Mouse (Mus musculus): ENCODE results near the gene Dcdc2a.

Dcdc2a gene

GRCm38 (mm10) chr13:25093776-25094175 lies 38.0 kb downstream of the Dcdc2a start:
- in situ Hi-C loops (cut with MboI; ENCODE audit: unreplicated experiment in 2 of 2) = no loop called here

- in situ Hi-C loops (cut with MboI; ENCODE audit: unreplicated experiment in 2 of 2) = no loop called here
These were observed 38.6 kb downstream of the Dcdc2a start for GRCm38 (mm10) chr13:25094381-25094780.

- in situ Hi-C loops (cut with MboI; ENCODE audit: unreplicated experiment in 2 of 2) = no loop called here
These were observed 41.5 kb downstream of the Dcdc2a start for GRCm38 (mm10) chr13:25097348-25097747.

DNA sequence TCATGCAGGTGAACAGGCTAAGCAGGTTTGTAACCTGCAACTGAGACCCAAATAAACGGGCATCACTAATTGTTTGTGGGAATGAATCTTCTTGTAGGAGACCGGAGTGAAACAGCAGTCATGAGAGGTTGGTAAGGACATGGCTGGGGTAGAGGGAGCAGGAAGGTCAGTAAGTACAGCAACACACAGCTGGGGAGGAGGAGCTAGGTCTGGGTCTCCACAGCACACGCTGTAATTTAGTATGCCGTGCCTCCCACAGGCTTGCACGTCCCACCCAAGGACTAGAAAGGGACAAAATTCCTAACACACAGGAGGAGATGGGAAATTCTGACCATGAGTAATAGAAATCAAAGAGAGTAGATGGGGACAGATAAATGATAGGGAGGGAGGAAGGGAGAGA lies 42.8 kb downstream of the Dcdc2a start:
- in situ Hi-C loops (cut with MboI; ENCODE audit: unreplicated experiment in 2 of 2) = no loop called here

DNA sequence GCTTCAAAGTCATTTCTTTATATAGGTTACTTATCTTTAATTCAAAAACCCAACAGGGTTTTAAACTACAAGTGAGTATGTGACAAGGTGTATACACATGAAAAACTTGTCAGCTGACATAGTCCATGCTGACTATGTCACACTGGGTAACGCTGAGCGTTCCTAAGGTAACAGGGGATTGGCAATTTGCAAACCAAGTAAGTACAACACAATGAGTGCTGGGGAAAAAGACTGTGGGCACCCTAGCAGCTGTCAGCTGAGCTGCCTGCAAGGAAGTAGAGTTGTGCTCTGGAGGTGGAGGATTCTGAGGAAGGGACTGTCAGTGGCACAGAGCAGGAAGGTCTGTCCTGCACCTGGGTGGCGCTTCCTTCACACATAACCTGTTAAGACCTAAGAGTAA lies 43.7 kb downstream of the Dcdc2a start:
- in situ Hi-C loops (cut with MboI; ENCODE audit: unreplicated experiment in 2 of 2) = no loop called here

DNA sequence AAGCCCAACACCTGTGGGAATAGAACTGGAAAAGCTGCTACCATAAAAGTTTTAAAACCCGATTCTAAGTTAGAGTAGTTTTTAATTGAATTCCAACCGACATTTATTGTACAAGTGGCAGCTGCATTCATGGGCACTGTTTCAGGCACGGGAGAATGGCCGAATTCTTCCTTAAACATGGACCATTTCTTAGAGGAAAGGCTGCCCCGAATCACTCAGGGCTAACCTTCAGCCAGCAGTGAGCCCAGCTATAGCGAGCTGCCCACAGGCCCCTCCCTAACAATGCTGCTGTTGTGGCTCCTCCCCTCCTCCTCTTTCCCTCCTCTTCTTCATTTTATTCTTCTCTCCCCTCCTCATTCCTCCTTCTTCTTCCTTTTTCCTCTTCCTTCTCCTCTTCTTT lies 44.8 kb downstream of the Dcdc2a start:
- in situ Hi-C loops (cut with MboI; ENCODE audit: unreplicated experiment in 2 of 2) = loop anchor here in 1 of 2 experiments (25.0 kb wide), 1 partner anchor 388 kb away; no protein-coding TSS in a partner anchor

DNA sequence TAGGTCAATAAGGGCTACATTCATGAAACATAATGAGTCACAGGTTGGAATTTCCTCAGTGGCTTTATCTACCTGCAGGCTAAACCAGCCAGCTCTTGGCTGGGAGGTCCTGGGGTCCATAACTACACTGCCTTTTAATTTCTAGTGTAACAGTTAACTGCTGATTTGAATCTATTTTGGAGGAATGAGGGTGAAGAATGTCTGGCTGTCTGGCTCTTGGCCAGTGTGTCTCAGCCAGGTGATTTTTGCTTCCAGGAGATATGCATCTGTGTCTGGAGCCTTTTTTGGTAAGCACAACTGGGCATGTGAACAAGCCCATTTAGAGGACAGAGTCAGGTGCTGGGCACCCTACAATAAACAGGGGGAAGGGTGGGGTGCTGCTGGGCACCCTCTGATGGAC lies 49.9 kb downstream of the Dcdc2a start:
- in situ Hi-C loops (cut with MboI; ENCODE audit: unreplicated experiment in 2 of 2) = loop anchor here in 1 of 2 experiments (25.0 kb wide), 1 partner anchor 393 kb away; no protein-coding TSS in a partner anchor

- in situ Hi-C loops (cut with MboI; ENCODE audit: unreplicated experiment in 2 of 2) = loop anchor here in 1 of 2 experiments (25.0 kb wide), 1 partner anchor 394 kb away; no protein-coding TSS in a partner anchor
These were observed 50.9 kb downstream of the Dcdc2a start for GRCm38 (mm10) chr13:25106740-25107139.

DNA sequence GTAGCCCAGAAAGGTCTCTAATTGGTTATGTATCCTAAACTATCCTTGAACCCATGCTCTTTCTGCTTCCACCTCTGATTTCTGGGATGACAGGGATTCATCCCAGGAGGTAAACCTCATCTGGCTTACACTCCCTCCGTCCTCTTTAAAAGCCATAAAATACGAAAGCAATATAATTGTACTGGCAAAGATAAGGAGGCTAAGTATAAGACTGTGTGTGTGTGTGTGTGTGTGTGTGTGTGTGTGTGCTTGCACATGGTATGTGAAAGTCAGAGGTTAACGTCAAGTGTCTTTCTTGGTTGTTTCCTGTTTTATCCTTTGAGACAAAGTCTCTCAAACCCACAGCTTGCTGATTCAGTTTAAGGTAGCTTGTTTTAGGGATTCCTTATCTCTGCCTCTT lies 52.5 kb downstream of the Dcdc2a start:
- in situ Hi-C loops (cut with MboI; ENCODE audit: unreplicated experiment in 2 of 2) = loop anchor here in 1 of 2 experiments (25.0 kb wide), 1 partner anchor 396 kb away; no protein-coding TSS in a partner anchor

GRCm38 (mm10) chr13:25110592-25111095 lies 54.8 kb downstream of the Dcdc2a start:
- in situ Hi-C loops (cut with MboI; ENCODE audit: unreplicated experiment in 2 of 2) = loop anchor here in 1 of 2 experiments (10.0 to 25.0 kb wide), 2 partner anchors 86 to 398 kb away; partner anchors contain the start of gene Mrs2

- in situ Hi-C loops (cut with MboI; ENCODE audit: unreplicated experiment in 2 of 2) = loop anchor here (5.0 to 25.0 kb wide), 3 partner anchors 91 to 403 kb away; partner anchors contain the start of gene Mrs2 (in 2 of the 2)
These were observed 59.7 kb downstream of the Dcdc2a start for GRCm38 (mm10) chr13:25115429-25115881.

- in situ Hi-C loops (cut with MboI; ENCODE audit: unreplicated experiment in 2 of 2) = loop anchor here (5.0 to 25.0 kb wide), 3 partner anchors 91 to 404 kb away; partner anchors contain the start of gene Mrs2 (in 2 of the 2)
These were observed 60.2 kb downstream of the Dcdc2a start for GRCm38 (mm10) chr13:25115971-25116370.

DNA sequence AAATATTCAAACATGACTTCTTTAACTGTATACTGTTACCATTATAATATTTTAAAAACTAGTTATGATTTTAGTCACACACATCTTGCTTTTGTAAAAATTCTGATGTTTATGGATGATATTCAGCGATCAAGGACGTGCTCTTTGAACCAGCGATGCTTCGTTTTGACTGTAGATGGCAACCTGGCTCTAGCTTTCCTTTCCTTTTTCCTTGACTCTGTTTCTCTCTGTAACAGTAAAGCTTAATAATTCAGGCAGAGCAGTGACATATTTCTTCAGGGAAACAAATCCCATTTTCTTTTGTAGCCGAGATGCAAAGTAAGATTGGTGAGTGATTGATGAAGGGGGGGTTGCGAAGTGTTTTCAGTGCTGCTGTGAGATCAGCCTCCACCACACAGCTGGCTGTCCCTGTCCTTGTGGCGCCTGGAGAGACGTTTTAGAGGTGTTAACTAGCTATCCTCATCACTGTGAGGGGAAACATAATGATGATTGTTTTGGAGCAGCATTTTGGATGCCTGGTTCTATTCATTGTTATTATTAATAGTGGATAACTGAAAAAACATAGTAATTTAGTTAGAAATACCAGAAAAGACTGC lies 67.0 kb downstream of the Dcdc2a start:
- in situ Hi-C loops (cut with MboI; ENCODE audit: unreplicated experiment in 2 of 2) = loop anchor here in 1 of 2 experiments (25.0 kb wide), 1 partner anchor 411 kb away; no protein-coding TSS in a partner anchor

DNA sequence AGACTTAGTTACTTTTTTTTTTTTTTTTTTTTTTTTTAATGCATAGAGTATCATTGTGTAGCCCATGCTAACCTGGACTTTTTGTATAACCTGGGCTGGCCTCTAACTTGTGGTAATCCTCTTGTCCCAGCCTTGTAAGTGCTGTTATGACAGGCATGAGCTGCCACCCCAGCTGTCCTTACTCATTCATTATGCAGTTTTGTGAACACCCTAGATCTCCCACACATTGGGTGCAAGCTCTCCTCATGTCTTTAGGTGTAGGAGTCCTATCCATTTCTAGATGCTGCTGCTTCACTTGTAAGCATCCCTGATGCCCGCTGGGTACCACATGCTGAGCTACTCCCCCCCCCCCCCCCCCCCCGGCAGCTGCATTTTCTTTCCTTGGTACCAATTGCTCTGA lies 71.4 kb downstream of the Dcdc2a start:
- in situ Hi-C loops (cut with MboI; ENCODE audit: unreplicated experiment in 2 of 2) = no loop called here

DNA sequence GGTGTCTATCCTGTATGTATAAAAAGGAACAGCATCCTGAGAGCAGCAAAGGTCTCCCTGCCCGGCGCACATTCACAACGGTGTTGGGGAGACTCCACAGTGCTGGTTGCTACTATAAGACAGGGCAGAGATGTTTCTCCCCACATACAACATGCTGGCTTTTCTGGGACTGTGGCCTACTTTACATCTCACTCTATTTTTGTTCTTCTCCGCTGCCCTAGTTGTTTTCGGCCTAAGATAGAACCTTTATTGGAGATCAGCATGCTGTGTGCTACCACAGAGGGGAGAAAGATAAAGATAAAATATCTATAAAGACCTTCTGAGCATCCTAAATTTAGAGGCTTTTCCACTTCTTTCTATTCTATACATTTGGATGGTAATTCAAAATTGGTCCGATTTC lies 72.0 kb downstream of the Dcdc2a start:
- in situ Hi-C loops (cut with MboI; ENCODE audit: unreplicated experiment in 2 of 2) = no loop called here

DNA sequence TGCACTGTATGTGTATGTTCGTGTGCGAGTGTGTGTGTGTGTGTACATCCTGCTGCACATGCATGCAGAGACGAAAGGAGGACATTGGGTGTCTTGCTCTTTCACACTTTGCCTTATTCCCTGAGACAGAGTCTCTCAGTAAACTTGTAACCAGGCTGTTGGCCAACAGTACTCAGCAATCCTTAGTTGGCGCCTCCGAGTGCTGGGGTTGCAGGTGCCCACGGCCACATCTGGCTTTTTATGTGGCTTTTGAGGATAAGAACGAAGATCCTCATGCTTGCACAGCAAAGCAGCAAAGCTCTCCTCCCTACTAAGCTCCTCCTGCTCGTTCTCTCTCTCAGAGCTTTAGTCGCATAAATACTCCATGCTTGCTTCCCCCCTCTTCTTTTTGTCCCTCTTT lies 73.0 kb downstream of the Dcdc2a start:
- in situ Hi-C loops (cut with MboI; ENCODE audit: unreplicated experiment in 2 of 2) = no loop called here

- in situ Hi-C loops (cut with MboI; ENCODE audit: unreplicated experiment in 2 of 2) = no loop called here
These were observed 87.3 kb downstream of the Dcdc2a start for GRCm38 (mm10) chr13:25143066-25143465.

DNA sequence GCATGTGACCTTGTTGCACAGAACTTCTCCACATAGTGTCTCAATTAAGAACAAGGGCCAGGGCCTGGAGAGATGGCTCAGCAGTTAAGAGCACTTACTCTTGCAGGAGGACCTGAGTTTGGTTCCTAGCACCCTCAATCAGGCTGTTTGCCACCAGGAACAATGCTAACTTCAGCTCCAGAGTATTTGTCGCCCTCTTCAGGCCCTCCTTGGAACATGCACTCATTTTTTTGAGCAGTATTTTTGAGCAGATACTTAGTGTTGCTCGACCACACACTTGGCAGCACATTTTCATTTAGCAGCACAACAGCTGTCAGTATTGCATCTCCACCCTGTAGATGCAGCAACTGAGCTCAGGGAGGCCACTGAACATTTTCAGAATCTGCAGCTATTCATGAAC lies 88.3 kb downstream of the Dcdc2a start:
- in situ Hi-C loops (cut with MboI; ENCODE audit: unreplicated experiment in 2 of 2) = no loop called here

GRCm38 (mm10) chr13:25146232-25146631 lies 90.4 kb downstream of the Dcdc2a start:
- in situ Hi-C loops (cut with MboI; ENCODE audit: unreplicated experiment in 2 of 2) = no loop called here

DNA sequence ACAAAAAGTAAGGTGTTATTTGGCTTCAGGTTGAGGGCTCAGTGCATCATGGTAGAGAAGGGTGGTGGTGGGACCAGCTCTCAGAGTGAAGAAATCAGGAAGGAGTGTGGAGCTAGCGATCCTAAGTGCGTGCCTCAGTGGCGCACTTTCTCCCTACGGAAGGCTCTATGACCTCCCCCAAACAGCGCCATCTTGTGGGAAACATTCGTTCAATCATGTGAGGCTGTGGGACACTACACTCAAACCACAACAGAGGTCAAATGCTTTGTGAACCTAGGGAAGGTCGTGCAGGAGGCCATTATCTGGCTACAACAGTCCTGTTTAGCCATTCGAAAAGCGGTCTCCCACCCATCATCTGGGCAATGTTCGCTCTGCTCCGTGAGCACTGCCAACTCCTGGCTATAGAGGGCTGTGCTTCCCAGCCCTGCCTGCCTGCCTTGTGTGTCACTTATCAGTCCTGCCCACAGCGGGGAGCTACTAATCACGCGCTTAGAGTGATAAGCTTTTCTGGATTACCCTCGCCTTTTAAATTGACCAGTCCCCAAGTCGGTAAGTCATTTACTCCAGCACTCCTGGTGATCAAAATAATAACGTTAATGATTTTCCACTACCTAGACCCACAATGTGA lies 94.5 kb downstream of the Dcdc2a start:
- in situ Hi-C loops (cut with MboI; ENCODE audit: unreplicated experiment in 2 of 2) = no loop called here

DNA sequence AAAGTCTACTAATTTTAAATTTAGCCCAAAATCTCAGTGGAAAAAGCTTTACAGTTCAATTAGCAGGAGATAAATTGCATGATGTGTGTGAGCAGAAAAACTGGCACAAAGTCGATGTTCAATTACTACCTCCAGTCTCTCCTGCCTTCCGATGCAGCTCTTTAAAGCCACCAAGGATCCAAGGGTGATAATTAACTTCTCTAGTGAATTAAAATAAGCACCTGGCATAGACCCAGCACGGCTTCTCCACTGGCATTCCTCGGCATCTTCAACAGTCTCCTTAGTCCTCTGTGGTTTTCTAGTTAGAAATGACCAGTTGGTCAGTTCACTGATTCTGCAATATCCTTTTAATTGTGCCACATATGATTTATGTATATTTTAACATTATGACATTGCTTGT lies 95.1 kb downstream of the Dcdc2a start:
- in situ Hi-C loops (cut with MboI; ENCODE audit: unreplicated experiment in 2 of 2) = no loop called here

- in situ Hi-C loops (cut with MboI; ENCODE audit: unreplicated experiment in 2 of 2) = no loop called here
These were observed 104.1 kb downstream of the Dcdc2a start for GRCm38 (mm10) chr13:25159917-25160316.
